Mouse (Mus musculus): ENCODE results near the gene M1ap. TPM values are rescaled to one million over a fixed set of nuclear protein-coding genes. Genes with fewer than 3 reads are reported as not detected.

The M1ap gene
- polyA plus RNA-seq, 2 experiments = 9.4 to 14.4 TPM

DNA sequence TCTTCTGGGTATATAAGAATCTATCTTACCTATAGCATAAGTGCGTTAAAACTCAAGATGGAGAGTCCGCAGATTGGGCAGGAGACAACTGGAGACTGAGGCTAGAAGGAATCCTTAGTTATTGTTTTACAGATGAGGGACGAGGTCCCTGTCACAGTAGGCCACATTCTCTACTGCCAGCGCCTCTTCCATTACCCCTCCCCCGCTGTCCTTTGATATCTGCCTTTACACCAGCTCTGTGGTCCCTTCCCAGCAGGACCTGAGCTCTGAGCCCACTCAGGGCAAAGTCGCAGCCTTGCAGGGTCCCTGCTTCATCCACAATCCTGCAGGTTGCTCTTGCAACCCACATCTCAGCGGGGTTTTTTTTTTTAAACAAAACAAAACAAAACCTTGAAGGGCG is 121.5 kb downstream of the M1ap start:
- Histone ChIP-seq H3K9ac (replicated peaks) (no peak overlapping the region), H3K4me1 (replicated peaks; ENCODE audit: control insufficient read depth in 2 of 2, insufficient read depth in 2 of 2, low read length in 1 of 2) (no peaks in the 10 kb centered on the region), H3K4me3 (ENCODE audit: insufficient read depth in 1 of 2, low read depth in 2 of 2, low read length in 2 of 2) (peak overlapping the region in 1 of 2 experiments; percentile 16; a peak in 2 of 4 replicates), H3K4me2 (ENCODE audit: low read depth) (peak overlapping the region; percentile 31), H3K27ac (no peak overlapping the region), H3K27me3 (ENCODE audit: control insufficient read depth, insufficient read depth, low read length) (peaks cover 99% of the 10 kb centered on the region), H3K9me3 (ENCODE audit: control insufficient read depth, low read length) (no peaks in the 10 kb centered on the region), H3K36me3 (replicated peaks; ENCODE audit: control insufficient read depth, insufficient read depth, low read depth) (no peaks in the 10 kb centered on the region)
- TF ChIP-seq EP300 (IDR thresholded peaks at IDR 0.05; ENCODE audit: low read depth) = no peak
- TF ChIP-seq CTCF (IDR thresholded peaks at IDR 0.05; ENCODE audit: low read depth) = no peak
- no peak for ATAC-seq (ENCODE audit: insufficient read depth)
- no peak for DNase-seq (ENCODE audit: low read depth in 3 of 3, low spot score in 3 of 3)
- WGBS (ENCODE audit: insufficient replicate concordance) = 15% methylated on average over 8 of the region's 8 CpGs

DNA sequence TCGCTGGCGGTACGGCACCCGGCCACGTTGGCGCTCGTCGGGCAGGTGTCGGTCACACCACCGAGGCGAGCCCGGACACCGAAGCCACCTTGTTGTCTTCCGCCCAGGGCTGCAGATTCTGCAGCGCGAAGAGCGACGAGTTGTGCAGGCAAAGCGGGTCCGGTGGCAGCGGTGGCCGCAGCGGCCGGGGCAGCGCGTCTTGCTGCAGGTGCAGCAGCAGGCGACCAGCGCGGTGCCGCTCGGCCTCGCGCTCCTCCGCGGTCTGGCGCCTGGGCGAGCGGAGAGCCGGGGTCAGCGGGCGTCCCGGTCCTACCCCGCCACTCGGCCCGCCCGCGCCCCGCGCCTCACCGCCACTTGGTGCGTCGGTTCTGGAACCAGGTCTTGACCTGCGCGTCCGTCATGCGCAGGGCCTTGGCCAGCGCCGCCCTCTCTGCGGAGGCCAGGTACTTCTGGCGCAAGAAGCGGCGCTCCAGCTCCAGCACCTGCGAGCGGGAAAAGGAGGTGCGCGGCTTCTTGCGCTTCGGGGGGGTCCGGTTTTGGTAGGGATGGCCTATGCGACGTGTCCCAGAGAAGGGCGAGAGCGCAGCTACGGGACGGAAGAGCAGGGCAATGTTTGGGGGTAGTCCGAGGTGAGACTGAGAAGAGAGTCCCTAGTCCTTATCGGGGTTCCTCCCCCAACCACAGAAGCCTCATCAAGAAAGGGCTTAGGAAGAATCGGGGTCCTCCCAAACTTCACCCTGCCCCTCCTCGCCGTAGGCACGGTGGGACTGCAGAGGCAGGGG is 122.2 kb downstream of the M1ap start:
- TF ChIP-seq CTCF (IDR thresholded peaks at IDR 0.05; ENCODE audit: low read depth) = no peak
- no peak for TF ChIP-seq EP300 (IDR thresholded peaks at IDR 0.05; ENCODE audit: low read depth)
- ATAC-seq (ENCODE audit: insufficient read depth) = no peak

DNA sequence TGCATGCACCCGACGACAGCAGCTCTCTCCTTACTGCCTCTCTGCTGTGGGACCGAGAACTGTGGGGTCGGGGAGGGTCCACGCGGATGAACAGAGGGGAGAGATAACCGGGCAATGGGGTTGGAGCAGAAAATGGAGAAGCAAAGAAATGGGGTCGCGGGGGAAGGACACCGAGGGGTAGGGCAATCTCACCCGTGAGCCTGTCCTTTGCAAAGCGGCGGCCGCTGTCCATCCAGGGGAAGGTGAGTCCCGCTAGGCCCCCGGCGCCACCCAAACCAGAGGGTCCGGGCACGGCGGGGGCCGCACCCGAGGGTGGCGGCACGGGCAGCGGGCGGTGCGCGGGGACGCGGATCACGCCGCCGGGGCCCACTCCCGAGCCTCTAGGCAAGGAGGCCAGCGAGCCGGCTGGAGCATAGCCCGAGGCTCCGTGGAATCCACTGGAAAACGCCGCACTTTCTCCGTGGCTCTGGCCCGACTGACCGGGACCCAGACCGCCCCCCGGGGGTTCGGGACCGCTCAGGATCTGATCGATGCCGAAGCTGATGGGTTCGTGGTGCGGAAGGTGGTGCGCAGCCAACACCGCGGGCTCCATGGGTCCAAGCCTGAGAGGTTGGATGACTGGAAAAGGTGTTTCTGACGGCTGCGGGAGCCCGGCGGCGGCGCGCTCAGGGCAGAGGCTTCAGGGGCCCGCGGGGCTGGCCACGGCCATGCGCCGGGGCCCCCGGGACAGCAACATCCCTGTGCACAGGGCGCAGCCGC is 123.0 kb downstream of the M1ap start:
- WGBS (ENCODE audit: insufficient replicate concordance) = 2% methylated on average over 69 of the region's 69 CpGs
- no peaks in the 10 kb centered on the region for H3K4me1 ChIP-seq (replicated peaks; ENCODE audit: control insufficient read depth in 2 of 2, insufficient read depth in 2 of 2, low read length in 1 of 2)
- TF ChIP-seq CTCF (IDR thresholded peaks at IDR 0.05; ENCODE audit: low read depth) (no peak), EP300 (IDR thresholded peaks at IDR 0.05; ENCODE audit: low read depth) (no peak)
- H3K4me3 ChIP-seq (ENCODE audit: insufficient read depth in 1 of 2, low read depth in 2 of 2, low read length in 2 of 2) = peak overlapping the region in 1 of 2 experiments; percentile 3; a peak in 1 of 4 replicates
- no peak overlapping the region for H3K27ac ChIP-seq
- no peak overlapping the region for H3K9ac ChIP-seq (replicated peaks)
- no peak for ATAC-seq (ENCODE audit: insufficient read depth)
- no peaks in the 10 kb centered on the region for H3K9me3 ChIP-seq (ENCODE audit: control insufficient read depth, low read length)
- no peak overlapping the region; the same call in 1 of the 2 replicates for H3K4me2 ChIP-seq (ENCODE audit: low read depth)
- H3K27me3 ChIP-seq (ENCODE audit: control insufficient read depth, insufficient read depth, low read length) = peaks cover 98% of the 10 kb centered on the region
- H3K36me3 ChIP-seq (replicated peaks; ENCODE audit: control insufficient read depth, insufficient read depth, low read depth) = no peaks in the 10 kb centered on the region
- no peak for DNase-seq (ENCODE audit: low read depth in 3 of 3, low spot score in 3 of 3)

More for the DNA sequence above, 122.2 kb downstream of the M1ap start:
- peaks cover 98% of the 10 kb centered on the region for H3K27me3 ChIP-seq (ENCODE audit: control insufficient read depth, insufficient read depth, low read length)
- H3K4me1 ChIP-seq (replicated peaks; ENCODE audit: control insufficient read depth in 2 of 2, insufficient read depth in 2 of 2, low read length in 1 of 2) = no peaks in the 10 kb centered on the region
- H3K4me2 ChIP-seq (ENCODE audit: low read depth) = peak overlapping the region; percentile 31
- WGBS (ENCODE audit: insufficient replicate concordance) = 2% methylated on average over 81 of the region's 81 CpGs
- H3K27ac ChIP-seq = no peak overlapping the region
- DNase-seq (ENCODE audit: low read depth in 3 of 3, low spot score in 3 of 3) = no peak
- peak overlapping the region in 1 of 2 experiments; percentile 16; a peak in 2 of 4 replicates for H3K4me3 ChIP-seq (ENCODE audit: insufficient read depth in 1 of 2, low read depth in 2 of 2, low read length in 2 of 2)
- H3K9me3 ChIP-seq (ENCODE audit: control insufficient read depth, low read length) = no peaks in the 10 kb centered on the region
- H3K36me3 ChIP-seq (replicated peaks; ENCODE audit: control insufficient read depth, insufficient read depth, low read depth) = no peaks in the 10 kb centered on the region
- no peak overlapping the region for H3K9ac ChIP-seq (replicated peaks)

DNA sequence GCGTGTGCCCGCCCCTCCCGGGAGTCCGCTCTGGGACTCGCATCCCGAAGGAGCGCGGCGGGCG is 123.4 kb downstream of the M1ap start, which contains the start of gene Tlx2:
TSS of gene Tlx2 (minus strand) at position 47 of the 64 bp plus-strand sequence.
- peaks cover 96% of the 10 kb centered on the region for H3K27me3 ChIP-seq (ENCODE audit: control insufficient read depth, insufficient read depth, low read length)

More for the DNA sequence above, 123.4 kb downstream of the M1ap start, which contains the start of gene Tlx2:
- ATAC-seq (ENCODE audit: insufficient read depth) (no peak), DNase-seq (ENCODE audit: low read depth in 3 of 3, low spot score in 3 of 3) (no peak)
- Histone ChIP-seq H3K4me1 (replicated peaks; ENCODE audit: control insufficient read depth in 2 of 2, insufficient read depth in 2 of 2, low read length in 1 of 2) (no peaks in the 10 kb centered on the region), H3K9me3 (ENCODE audit: control insufficient read depth, low read length) (no peaks in the 10 kb centered on the region), H3K9ac (replicated peaks) (no peak within 1 kb of the TSS), H3K4me3 (ENCODE audit: insufficient read depth in 1 of 2, low read depth in 2 of 2, low read length in 2 of 2) (peak within 1 kb of the TSS in 1 of 2 experiments; percentile 16; a peak in 1 of 4 replicates), H3K4me2 (ENCODE audit: low read depth) (peak within 1 kb of the TSS; percentile 8; the same call in 1 of the 2 replicates), H3K36me3 (replicated peaks; ENCODE audit: control insufficient read depth, insufficient read depth, low read depth) (no peaks in the 10 kb centered on the region), H3K27ac (no peak within 1 kb of the TSS)
- WGBS (ENCODE audit: insufficient replicate concordance) = 1% methylated on average over 10 of the region's 10 CpGs
- no peak for TF ChIP-seq EP300 (IDR thresholded peaks at IDR 0.05; ENCODE audit: low read depth)
- TF ChIP-seq CTCF (IDR thresholded peaks at IDR 0.05; ENCODE audit: low read depth) = no peak
